Mouse (Mus musculus): Measurements from ENCODE around the gene Slc35e3.
"Not testable (repeated sequence)": the region's sequence is repeated elsewhere in the genome, so short reads cannot be mapped to it uniquely, and the experiment has no call there.

The Slc35e3 gene

DNA sequence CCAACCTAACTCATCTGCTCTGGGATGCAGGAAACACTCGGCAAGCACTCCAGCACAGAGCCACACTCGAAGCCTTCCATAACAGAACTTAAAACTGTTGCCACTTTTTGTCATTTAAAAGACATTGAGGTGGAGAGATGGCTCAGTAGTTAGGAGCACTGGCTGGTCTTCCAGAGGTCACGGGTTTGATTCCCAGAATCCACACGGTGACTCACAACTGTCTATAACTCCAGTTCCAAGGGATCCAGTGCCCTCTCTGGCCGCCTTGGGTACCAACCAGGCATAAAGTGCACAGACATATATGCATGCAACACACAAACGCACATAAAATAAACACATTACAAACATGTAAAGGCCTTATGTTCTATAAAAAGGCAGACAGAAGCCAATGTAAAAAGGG, 15.4 kb upstream of the Slc35e3 start:
- DNase-seq: no peak

DNA sequence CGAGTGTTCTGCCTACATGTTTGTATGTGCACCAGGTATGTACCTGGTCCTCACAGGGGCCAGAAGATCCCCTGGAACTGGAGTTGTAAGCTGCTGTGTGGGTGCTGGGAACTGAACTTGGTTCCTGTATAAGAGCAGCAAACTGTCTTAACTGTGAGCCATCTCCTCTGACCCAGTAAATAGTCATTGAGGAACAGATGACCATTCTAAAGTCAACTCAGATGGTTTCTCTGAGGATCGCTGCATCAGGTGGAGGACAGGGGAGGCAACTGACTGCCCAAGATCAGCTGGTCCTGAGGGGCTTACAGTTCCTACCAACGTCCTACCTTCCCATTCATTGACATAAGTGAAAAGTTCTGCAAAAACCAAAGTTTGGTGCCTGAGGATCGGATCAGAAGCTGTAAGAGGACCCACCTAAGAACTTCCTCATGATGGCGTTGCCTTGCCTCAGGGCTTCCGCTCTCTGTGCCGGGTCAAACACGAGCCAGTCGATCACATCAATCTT, 14.7 kb upstream of the Slc35e3 start:
- no peak for DNase-seq

DNA sequence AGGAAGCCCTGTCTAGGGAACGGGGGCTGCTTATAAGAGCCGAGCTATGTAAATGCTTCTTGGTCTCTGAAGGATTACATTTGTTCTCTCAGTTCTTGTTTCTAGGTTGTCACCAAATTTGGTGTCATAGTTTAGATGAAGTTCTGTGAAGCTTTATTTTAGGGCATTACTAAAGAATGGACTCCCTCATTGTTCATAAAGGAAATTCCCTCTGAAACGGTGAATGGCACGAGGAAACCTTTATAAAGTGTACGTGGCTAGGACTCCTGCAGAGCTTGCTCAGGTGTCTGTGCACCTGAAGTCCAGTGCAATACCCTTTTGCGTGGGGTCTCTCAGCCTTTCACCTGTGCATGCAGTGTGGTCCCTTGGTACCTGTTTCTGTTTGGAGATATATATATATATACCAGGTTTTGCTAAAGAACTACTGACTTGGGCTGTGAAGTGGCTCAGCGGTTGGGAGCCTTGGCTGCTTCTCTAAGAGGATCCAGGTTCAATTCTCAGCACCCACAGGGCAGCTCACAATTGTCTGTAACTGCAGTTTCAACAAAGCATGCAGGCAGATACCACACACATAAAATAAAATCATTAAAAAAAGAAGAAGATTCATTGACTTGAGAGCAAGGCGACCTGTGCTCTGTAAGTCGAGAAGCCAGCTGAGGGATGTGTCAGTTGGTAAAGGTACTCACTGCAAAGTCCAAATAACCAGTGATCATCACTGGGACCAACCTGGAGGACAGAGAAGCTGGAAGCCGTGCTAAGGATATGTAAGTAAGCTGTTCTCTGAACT, 13.9 kb upstream of the Slc35e3 start:
- DNase-seq: no peak

DNA sequence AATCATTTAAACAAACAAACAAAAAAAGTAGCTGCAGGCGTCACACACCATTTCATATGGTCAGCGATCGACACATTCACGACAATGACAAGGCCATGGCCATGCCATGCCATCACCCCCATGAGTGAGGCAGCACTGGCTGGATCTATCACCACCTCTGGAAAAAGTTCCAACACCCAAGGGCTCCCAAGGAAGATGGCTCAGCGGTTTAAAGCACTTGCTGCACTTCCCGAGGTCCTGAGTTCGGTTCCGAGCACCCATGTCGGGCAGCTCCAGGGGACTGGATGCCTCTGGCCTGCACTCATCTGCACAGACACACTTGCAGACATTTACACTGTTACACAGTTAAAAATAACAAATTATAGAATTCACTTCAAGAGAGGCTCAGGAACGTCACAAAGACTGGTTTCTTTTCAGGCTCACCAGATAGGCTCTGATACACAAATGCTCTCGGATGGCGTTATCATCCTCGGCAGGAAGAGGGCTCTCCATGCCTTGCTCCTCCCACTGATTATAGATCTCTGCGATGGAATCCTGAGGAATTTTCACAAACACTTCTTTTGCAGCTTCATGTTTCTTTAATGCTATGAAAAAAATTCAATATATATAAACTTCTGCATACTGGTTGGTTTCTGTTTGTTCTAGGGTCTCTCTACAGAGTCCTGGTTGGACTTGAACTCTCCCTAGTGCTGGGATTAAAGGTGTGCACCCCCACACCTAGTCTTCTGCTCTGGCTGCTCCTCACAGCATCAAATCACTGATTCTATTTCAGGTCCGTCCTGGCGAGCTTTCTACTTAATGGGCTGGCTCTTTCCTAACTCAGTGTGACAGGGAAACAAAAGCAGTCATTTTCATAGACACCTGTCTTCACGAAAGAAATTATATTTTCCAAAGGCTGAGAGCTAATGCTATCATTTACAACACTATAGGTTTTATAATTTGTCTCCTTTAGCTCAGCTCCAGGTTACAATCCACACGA, 12.9 kb upstream of the Slc35e3 start:
- DNase-seq: no peak

DNA sequence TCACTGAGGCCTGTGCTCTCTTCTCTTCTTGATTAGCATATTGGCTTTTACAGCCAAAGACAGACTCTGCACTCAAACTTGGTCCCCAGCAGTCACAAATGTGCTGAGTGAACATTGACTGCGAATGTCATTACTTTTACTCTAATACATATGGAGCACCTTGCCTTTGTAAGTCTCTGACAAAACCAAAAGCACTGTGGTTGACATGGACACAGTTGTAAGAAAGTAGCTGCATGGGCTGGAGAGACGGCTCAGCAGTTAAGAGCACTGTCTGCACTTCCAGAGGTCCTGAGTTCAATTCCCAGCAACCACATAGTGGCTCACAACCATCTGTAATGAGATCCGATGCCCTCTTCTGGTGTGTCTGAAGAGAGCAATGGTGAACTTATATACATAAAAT, 12.2 kb upstream of the Slc35e3 start:
- not testable (repeated sequence) for DNase-seq

DNA sequence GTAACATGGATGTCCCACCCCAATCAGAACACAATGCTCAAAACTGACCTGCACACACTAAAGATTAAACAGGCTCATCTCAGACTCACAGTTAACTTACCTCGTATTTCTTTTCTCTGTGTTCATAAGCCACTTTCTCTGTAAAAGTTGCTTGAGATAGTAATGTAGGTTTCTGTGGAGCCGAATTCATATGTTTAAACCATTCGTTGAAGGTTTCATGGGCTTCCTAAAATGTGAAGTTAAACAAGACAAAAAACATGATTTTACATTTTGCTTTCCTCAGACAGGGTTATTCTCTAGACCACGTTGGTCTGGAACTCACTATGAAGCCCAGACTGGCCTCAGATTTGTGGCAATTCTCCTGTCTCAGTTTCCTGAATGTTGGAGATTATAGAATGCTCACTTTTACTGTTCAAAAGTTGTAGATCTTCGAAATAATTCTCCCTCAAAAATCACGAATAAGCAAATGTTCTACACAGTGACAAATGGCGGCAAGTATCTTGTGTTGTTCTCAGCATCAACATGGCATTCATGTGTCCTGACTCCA, 11.7 kb upstream of the Slc35e3 start:
- DNase-seq: no peak

DNA sequence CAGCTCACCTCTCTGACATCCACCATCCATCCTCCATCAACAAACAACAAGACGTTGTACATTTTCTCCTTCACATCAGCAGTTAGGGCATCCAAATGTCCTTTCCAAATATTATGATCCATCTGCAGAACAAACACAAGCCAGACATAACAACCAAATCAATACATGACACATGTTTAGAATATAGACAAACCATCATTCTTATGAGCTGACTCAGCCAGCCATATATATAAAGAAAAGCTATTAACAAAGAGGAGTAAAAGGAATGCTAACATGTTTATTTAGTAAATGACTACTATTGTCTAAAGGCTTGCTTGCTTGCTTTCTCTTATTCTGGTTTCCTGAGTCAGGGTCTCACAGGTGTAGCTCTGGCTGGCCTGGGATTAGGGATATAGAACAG, 11.1 kb upstream of the Slc35e3 start:
- DNase-seq: no peak

DNA sequence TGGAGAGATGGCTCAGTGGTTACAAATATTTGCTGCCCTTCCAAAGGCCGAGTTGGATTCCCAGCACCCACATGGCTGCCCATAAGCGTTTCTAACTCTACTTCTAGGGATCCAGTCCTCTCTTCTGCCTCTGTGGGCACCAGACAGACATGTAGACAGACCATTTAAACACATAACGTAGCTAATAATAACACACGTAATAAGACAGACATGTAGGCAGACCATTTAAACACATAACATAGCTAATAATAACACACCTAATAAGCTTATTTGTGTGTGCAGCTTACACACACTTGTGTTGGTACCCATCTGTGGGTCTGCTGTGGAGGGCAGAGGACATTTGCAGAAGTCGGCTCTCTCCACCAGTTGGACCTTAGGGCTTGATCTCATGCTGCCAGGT, 10.6 kb upstream of the Slc35e3 start:
- DNase-seq: no peak

DNA sequence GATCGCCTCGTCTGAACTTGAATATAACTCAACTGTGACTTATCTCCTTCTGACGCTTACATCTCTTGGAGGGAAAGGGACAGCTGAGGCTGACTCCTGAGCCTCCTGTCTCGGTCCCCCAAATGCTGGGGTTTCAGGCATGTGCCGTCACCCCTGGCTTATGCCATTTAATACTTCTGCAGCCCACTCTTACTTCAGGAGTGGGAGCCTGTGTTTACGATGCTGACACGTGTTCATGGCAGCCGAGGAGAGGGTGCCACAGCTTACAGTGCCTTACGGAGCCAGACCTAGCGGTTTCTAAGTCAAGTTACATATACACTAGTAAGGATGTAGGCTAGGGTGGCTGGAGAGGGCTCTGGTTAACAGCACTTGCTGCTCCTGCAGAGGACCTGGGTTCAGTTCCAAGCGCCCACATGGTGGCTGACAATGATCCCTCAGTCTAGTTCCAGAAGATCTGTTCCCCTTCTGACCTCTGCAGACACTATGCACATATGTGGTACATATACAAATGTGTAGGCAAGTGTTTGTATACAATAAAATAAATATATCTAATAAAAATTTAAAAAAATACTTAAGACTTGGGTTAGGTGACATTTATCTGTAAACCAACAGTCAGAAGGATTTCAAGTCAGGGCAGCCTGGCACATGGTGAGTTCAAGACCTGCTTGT, 9.8 kb upstream of the Slc35e3 start:
- DNase-seq: no peak

DNA sequence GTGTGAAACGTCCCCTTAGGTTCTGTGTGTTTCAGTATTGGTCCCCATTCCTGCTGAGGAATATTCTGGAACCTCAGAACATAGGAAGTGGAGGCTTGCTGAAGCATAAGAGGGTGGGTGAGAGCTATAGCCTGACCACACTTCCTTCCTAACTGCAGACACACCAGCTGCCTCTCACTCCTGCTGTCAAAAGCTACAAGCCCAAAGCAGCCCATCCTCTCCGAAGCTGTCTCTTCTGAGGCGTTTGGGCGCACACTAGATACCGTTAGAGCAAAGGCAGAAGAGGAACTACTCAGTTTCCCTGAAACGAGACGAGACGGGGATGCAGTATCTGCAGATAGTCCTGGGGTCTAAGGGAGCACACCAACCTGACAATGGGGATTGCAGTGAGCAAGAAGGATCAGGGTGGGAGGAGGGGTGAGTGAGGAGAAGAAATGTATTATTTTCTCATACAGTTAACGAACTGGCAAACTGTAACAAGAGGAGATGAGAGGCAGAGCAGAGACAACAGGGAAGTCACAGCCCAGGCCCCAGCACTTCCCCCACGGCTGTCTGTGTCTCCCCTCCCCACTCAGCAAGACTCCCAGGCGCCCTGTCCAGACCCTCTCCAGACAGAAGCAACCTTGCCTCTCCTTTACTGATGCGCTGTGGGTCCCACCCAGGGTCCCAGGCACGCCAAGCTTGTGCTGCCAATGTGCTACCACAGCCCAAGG, 9.1 kb upstream of the Slc35e3 start:
- DNase-seq: no peak

DNA sequence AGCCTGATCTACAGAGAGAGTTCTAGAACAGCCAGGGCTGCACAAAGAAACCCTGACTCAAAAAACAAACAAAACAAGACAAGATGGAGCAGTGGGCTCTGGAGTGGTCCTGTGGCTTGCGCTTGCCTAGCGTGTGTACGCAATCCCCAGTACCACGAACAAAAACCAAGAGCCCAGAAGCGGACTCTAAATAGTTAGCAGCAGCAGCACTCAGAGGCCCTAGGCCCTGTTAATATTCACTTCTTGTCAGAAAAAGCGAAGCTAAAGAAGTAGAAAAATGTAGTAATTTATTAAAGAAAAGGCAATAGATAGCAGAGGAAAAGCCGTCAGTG, 8.4 kb upstream of the Slc35e3 start:
- no peak for DNase-seq

DNA sequence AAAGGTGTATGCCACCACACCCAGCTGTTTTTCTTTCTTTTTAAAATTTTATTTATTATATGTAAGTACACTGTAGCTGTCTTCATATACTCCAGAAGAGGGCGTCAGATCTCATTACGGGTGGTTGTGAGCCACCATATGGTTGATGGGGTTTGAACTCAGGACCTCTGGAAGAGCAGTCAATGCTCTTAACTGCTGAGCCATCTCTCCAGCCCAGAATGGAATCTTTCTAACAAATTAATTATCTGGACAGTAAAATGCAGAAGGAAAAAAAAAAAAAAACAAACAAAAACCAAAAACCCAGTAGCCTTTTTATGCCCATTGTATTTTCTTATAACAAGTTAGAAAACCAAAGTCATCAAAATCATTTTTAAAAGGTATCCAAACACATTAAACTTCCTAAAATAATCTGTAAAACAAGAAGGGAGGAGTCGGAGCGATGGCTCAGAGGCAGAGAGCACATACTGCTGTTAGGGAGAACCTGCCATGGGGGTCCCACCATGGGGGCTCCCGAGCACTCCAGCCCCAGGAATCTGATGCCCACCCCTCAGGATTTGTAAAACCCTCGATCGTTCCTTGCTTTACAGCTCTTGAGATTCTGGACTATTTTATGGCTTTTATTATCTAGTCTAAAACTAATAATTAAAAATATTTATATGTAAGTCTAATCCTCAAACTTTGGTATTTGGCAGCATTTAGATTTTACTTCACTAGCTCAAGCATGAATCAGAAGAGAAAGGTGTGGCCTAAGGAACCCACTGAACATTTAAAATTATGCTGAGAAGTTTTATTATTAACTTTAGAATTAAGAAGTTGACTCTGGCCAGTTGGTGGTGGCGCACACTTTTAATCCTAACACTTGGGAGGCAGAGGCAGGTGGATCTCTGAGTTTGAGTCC, 7.8 kb upstream of the Slc35e3 start:
- DNase-seq: no peak

DNA sequence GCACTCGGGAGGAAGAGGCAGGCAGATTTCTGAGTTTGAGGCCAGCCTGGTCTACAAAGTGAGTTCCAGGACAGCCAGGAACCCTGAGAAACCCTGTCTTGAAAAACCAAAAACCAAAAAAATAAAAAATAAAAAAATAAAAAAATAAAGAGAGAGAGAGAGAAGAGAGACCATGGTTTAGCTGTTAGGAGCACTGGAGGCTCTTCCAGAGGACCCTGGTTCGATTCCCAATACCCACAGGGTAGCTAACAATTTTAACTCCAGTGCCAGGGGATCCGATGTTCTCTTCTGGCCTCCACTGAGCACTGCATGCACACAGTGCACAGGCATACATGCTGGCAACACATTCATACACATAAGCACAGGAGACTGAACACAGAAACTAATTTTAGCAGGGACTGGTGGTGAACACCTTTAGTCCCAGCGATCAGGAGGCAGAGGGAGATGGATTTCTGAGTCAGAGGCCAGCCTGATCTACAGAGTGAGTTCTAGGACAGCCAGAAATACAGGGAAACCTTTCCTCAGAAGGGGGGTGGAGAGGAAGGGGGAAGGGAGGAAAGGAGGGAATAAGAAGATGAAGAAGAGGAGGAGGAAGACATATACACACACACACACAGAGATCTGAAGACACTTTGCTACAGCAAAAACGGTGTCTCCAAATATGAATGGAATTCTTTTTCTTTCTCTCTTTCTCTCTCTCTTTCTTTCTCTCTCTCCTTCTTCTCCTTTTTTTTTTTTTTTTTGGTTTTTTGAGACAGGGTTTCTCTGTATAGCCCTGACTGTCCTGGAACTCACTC, 6.9 kb upstream of the Slc35e3 start:
- no peak for DNase-seq

DNA sequence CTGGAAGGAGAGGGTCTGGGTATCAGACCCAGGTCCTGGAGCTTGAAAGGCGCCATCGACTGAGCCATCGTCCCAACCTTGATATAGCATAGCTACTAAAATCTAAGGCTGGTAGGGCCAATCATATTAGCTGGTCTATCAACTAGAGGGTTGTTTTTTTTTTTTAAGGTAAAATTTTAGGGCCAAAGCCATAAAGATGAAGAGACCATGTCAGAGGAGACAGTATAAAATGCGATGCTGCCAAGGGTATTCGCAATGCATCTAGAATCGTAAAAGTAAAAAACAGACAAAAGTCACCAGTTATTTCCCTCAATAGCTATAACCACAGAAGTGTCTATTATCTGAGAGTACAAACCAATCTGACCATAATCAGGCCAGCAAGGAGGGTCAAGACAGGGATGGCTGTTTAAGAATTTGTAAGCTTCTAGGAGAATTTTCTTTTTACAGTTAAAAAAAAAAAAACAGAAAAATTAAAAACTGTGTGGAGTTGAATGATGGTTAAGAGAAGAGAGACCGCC, 6.2 kb upstream of the Slc35e3 start:
- DNase-seq: no peak

DNA sequence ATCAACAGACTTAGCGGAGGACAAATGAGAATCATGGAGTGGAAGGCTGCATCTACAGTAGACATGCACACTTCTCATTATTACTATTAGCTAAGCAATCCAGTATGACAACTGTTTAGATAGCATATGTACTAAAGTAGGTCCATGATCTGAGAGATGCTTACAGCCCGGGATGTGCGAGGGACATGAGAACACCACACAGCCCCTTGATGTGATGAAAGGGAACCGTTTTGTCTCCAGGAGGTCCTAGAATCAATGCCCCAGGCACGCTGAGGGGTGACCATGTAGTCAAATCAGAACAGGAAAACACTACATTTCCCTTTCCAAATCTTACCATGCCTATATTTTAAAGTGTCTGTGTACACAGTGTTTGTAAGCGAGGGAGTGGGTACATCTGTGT, 5.6 kb upstream of the Slc35e3 start:
- DNase-seq: no peak

DNA sequence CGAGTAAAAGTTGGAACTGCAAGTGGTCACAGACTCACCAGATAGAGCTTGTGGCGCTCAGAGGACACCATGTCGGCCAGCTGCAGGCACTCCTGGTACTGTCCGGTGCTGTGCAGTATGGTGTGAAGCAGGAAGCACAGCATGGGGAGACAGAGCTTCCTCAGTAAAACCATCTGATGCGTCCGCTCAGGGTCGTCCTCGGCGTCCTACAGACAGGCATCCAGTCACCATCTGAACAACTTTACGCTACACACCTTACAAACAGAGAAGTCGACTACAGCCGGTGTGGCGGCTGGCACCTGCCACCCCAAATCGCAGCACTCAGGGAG, 5.1 kb upstream of the Slc35e3 start:
- DNase-seq: no peak

DNA sequence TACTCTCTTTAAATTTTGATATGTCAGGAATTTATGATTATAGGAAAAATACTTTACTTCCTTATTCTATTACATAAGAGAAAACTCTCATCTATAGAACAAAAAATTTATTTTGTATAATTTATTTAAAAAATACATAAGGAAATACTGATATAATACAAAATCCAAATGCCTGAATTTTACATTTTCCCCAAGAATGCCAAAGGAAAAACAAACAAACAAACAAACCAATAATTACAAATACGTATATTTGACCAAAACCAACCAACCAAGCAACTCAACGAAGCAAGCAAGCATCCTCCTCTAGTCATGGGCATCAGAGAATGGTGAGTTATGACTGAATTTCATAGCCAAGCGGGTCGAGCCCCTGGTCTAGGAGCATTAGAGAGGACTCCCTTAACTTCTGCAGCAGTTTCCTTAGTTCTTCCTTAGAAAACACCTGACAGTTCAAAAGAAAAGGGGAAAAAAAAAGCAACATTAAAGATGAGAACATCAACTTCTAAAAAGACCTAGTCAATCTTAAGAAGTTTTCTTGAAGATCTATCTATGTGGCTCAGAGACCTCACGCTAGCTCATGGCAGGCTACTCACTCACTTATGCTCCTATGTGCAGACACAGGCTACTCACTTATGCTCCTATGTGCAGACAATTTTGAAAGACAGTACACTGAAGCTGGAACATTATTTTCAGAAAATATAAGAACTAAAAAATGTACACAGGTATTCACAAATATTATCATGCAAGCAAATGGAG, 4.5 kb upstream of the Slc35e3 start:
- DNase-seq: no peak

DNA sequence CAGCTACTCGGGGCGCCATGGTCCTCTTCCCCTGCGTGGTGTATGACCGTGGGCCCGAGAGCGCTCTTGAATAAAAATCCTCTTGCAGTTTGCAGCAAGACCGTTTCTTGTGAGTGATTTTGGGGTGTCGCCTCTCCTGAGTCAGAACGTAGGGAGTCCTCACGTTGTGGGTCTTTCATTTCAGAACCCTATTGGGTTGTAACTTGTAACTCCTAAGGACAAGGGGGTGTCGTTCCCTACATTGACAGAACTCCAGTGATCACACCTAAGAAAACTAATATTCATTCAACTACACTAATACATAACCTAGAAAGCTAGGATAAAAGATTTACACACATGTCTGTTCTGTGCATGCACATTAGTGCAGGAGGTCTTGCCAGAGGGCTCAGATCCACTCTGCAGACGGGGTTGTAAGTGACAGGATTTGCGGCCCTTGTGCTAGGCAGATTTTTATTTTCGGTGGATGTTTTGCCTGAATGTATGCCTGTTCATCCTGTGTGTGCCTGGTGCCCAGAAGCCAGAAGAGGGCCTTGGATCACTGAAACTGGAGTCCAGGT, 3.7 kb upstream of the Slc35e3 start:
- DNase-seq: no peak

DNA sequence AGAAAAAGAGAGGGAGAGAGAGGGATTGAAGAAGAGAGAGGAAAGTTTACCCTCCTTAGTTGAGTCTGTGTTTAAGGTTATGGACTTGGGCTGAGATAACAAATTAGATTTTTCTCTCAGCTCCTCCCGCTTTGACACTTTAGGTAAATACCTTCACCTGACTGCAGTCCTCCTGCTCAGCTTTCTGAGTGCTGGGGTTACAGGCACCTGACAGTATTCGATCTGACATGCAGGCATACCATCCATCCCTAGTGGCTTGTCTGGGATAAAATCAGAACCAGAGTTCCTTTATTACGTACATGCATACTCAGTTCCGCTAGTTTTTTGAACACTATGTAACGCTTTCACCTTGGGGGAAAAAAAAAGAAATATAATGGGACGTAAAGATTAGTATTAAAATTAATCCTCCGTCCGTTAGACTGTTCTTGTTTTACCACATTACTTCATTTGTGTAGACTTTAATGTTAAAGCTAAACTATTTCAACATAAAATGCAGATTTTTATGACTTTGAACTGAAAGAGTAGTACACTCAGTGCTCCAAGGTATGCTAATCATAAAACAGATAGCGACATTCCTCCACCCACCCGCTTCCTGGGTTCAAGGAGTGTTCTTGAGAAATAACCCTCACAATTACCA, 3.0 kb upstream of the Slc35e3 start:
- DNase-seq: no peak

Data from cerebellum, adult 9-10 months (tissue).